Mouse (Mus musculus): ENCODE data around the gene Uhrf1bp1l.

The Uhrf1bp1l gene

DNA sequence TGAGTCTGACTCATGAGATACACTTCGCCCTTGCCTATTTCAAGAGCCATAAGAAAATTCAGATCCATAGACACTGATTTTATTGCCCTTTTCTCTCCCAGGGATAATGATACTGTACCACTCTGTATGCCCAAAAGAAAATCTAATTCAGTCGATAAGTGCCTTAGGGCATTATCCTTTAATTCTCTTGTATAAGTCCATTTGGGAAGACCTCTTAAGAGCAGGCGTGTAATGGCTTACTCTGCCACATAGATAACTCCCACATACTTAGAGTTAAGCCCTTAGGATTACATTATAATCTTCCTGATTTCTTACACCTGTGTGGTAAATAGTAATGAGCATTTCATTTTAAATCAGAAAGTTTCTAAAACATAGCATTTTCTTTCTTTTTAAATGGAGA is 1.8 kb downstream of the Uhrf1bp1l start:
- no peak for DNase-seq

DNA sequence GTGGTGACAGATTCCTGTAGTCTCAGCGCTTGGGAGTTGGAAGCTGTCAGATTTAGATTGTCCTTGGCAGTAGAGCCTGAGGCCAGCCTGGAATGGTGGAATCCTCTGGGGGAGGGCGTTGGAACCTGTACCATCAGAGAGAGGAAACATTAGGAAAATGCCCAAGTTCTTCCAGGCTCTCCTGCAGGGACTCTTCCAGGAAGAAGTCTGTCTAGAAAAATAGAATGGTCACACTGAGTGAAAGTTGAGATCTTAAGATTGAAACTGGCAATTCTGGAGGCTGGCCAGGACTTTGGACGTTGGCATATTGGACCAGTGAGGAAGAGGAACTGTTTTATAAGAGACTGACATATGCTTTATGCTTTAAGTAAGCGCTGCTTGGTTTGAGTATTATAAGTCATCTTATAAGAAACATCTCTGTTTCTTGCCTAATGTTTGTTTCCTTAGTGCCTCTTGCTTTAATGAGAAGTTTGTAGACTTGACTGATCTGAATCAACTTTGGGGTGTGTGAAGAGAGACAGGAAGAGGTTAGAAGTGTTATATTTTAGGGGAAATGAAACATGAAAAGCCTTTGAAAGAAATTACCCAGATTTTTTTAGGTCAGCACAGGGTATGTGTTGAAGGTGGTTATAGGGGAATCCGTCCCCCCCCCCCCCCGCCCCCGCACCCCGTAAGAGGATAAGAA is 2.6 kb downstream of the Uhrf1bp1l start:
- no peak for DNase-seq

DNA sequence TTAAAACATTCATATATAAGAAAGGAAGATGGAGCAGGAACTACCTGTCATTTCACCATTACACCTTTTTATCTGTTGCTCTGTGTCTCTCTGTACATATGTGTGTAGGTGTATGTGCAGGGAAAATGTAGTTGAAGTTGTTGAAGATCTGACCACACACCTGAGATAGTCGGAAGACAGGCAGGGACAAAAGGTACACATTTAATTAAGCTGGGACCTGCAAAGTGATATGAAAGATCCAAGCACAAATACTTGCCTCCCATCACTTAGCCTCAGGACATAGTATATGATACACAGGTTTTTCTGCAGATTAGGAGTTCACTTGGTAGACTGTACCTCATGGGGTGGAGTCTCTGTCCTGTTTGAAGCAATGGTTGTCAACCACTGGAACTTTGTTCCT is 3.1 kb downstream of the Uhrf1bp1l start:
- DNase-seq = no peak

DNA sequence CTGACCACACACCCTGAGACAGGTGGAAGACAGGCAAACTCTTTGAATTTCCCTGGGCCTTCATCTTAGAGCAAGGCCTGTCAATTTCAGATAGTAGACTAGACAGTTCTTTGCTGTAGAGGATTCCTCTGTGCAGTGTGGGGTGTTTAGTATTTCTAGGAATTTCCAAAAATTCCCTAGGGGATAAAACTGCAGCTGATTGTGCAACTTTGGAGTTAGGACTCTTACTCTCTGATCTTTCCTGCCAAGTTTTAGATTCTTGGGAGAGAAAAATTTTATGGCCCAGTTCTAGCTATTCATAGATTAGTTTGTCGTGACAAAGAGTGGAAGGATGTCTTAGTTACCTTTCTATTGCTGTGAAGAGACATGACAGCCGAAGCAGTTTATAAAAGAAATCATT is 3.8 kb downstream of the Uhrf1bp1l start:
- no peak for DNase-seq

DNA sequence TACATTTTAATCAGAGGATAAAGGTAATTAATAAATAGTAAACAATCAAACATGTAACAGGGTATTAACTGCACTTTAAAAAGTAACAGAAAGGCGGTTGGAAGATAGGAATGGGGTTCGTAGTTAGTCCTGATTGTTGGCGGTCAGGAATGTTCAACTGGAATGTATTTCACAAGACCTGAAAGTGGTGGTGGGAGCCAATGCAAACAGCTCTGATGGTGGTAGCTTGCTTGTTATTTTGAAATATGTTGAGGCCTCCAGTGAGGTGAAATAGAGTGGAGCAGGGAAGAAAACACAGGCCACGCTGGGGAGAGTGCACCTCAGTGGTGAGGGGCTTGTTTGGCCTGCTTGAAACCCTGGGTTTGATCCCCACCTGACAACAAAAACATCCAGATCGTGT is 6.3 kb downstream of the Uhrf1bp1l start:
- DNase-seq = no peak

DNA sequence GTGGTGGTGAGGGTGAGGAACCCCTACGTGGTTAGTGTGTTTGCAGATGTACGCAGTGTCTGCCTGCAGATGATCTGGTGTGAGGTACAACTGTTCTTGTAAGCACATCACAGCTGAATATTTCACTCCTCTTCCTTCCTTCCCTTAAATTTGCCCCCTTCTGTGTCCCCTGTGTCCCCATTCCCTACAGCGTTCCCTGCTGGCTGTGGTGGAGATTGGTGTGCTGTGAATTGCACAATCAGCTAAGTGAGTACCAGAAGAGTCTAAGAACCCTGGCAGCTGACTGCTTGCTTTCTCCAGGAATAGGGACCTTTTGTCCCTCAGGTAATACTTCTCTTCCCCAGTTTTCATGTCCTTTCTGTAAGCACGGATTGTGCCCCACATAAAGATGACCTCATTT is 10.4 kb downstream of the Uhrf1bp1l start:
- DNase-seq = no peak

GRCm38 (mm10) chr10:89760772-89761171 is 16.0 kb downstream of the Uhrf1bp1l start:
- DNase-seq = no peak

- no peak for DNase-seq
Measured at GRCm38 (mm10) chr10:89764457-89765121, 19.8 kb downstream of the Uhrf1bp1l start.

- no peak for DNase-seq
Measured at GRCm38 (mm10) chr10:89765790-89766714, 21.3 kb downstream of the Uhrf1bp1l start.

GRCm38 (mm10) chr10:89768352-89769020 is 23.7 kb downstream of the Uhrf1bp1l start:
- no peak for DNase-seq

DNA sequence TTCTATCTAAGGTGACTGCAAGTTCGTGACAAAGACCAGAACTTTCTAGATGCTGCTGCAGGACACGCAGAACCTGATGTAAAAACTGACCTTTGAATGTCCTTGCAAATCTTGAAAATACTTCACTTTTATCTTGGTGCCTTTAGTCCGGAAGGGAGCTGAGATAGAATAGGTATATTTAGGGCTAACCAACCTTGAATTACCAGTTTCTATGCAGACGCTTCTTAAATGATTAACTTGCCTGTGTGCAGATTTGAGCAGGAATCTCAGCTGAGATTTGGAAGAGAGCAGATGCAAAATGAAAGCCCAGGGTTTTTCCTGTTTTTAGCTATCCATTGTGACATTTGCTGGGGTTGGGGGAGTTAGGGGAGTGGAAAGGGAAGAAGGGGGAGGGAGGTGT is 24.3 kb downstream of the Uhrf1bp1l start:
- DNase-seq = peak; percentile 38

DNA sequence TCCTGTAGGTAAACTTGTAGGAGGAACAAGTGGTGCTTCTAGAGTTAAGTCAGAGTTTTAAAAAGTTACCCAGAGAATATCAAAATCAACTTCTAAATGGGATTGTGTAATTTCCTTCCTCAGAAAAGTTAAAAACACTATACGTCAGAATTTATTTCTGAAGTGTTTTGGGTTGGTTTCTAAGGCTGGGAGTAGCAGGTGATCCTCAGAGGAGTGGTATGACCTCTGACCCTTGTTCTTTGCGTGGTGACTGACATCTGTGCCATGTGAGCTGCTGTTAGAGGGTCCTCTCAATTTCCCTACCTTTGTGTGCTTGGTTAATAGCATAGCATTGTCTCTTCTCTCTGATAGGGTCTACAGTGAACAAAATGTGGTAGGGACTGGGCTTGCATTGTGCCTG is 27.1 kb downstream of the Uhrf1bp1l start:
- DNase-seq = no peak

DNA sequence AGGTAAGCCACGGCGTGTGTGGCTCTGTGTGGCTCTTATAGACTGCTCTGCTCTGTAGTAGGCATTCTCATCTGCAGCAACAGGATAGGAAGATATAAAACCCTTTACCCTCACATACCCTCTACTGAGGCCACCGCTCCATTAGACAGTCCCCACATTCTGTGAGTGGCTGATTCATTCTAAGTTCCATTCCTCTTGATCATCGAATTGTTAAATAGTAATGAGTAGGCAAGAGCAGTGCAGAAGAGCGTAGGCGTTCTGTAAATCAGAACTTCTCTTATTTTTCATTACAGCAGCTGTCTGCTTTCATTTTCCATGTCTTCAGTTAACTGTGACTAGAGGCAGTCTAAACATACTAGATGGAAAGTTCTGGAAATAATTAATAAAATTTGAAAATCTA is 31.2 kb downstream of the Uhrf1bp1l start:
- DNase-seq = no peak

DNA sequence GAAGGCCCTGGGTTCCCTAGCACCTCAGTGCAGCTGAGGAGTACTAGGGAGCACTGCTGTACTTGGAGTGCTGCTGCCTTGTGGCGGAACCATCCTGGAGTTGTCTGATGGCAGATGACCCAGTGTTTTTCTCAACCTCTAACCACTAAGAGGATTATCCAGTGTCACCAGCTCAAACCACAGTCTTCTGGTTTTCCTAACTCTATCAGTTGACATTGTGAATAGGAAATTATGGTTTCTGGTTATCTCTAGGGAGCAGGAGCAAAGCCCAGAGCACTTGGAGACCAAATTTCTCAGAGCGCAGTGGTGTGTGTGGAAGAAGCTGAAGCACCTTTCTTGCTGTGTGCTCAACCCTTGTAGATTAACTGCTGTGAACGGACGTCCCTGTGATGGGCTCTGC is 47.1 kb downstream of the Uhrf1bp1l start:
- no peak for DNase-seq

- DNase-seq = no peak
Measured at GRCm38 (mm10) chr10:89794121-89794520, 49.3 kb downstream of the Uhrf1bp1l start.

GRCm38 (mm10) chr10:89819146-89819545 is 74.4 kb downstream of the Uhrf1bp1l start:
- no peak for DNase-seq

DNA sequence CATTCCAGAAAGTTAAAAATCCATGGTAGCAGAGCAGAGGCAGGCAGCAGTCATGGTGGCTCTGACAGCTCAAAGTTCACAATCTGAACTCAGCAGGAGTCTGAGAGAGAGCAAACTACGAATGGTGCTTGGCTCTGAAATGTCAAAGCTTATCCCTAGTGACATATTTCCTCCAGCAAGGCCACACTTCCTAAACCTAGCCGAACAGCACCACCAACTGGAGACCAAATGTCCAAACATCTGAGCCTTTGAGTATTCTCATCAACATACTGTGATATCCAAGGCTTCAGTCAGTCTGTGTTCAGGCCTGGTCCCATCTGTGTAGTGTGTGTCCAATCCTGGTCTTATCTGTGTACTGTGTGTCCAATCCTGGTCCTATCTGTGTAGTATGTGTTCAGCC is 79.1 kb downstream of the Uhrf1bp1l start:
- peak; percentile 80 for DNase-seq

DNA sequence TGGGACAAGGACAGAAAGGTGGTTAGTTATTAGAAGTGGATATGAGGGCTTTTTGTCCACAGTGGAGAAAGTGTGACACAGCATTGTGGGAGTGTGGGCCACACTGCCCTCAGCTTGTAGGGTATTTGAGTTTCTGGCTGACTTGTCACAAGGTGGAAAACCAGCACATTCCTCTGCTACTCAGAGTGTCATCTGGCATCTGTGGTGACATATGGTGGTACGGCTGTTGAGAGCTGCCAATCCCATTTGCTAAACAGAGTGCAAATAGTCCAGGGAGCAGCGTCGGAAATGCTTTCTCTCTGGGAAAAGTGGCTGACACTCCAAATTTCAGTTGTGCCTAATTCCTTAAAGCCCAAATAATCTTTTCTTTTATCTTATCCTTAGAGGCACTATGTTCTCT is 82.1 kb downstream of the Uhrf1bp1l start:
- no peak for DNase-seq

- no peak for DNase-seq
Measured at GRCm38 (mm10) chr10:89832334-89832733, 87.5 kb downstream of the Uhrf1bp1l start.

DNA sequence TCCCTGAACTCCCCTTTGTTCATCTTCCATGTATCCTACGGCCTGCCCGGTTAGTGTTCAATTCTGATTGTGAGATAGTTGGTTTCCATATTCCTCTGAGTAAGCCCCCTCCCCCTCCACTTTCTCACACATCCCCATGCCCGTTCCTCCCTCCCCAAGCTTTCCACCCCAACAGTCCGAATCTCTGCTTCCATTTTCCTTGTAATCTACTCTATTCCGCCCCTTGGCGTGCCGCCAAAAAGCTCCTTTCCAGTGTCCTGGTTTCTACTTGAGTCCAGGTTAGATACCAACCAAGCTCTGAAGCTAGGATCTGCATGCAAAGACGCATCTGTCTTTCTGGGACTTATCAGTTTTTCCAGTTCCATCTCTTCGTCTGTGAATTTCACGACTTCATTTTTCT is 88.4 kb downstream of the Uhrf1bp1l start:
- DNase-seq = peak; percentile 44

DNA sequence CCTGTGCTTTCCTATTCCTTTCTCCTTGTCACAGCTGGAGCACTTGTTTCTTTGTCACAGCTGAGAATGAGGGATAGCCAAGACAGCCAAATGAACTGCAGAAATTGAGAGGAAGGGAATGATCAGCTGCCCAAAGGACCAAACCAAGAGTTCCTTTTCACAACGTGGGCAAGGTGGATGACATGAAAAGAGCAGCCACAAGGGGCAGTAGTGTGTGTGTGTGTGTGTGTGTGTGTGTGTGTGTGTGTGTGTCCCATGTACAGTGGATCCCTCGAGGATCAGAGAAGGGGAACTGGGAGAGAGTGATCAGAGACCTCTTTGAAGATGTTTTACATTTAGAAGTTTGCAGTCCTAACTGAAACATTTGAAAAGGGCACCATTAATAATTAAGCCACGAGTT is 92.7 kb downstream of the Uhrf1bp1l start:
- peak; percentile 56 for DNase-seq

GRCm38 (mm10) chr10:89838834-89839233 is 94.0 kb downstream of the Uhrf1bp1l start:
- peak; percentile 74 for DNase-seq

DNA sequence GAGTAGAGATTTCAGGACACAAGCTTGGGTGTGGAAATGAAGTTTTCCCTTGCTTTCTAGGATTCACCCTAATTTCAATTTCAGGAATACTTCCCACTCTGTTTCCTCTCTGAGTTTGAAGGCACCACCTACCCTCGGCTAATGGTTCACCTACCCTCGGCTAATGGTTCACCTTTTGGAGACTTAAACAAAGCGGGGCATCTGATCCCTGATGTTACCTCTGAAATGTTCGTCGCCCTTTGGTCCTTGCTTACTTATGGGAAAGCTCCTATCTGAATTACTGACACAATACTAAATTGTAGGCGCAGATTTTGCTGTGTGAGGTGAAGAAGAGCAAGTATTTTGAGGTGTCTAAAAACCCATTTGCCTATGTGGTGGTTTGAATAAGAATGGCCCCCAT is 106.2 kb downstream of the Uhrf1bp1l start:
- peak; percentile 61 for DNase-seq

Measured in kidney, adult 9 months (tissue).